Mouse (Mus musculus): Measurements from ENCODE around the gene Cnot6.

Gene Cnot6

DNA sequence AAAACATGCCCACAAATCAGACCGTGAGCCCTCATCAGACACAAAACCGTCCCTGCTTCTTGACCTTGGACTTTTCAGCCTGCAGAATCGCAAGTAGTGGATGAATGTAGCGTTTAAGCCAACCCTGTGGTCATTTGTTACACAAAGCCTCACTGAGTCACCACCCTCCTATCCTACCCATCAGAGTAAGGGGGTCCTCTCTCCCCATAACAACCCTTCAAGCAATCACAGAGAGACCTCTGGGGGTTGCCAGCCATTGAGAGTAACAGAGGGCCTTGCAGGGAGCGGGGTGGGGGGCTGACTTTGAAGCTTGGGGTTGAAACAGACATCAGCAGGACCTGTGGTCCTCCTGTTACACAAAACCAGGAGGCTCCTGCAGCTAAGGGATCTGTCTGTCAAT is 57.9 kb downstream of the Cnot6 start:
- no peak for DNase-seq (ENCODE audit: low read depth)

DNA sequence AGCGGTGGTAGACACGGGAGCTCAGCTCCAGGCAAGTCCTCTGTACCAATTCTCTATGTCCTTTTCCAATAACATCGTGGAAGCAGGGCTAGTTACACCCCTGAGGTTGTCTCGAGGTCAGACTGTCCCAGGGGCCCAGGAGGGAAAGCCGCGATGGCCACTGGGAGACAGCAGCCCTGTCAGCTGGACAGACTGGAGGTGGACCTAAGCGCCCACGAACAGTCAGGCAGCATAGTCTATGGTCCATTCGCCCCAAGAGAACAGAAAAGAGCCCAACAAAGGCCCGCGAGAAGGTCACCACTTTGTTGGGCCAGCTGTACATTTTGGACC is 59.5 kb downstream of the Cnot6 start:
- DNase-seq (ENCODE audit: low read depth) = no peak

DNA sequence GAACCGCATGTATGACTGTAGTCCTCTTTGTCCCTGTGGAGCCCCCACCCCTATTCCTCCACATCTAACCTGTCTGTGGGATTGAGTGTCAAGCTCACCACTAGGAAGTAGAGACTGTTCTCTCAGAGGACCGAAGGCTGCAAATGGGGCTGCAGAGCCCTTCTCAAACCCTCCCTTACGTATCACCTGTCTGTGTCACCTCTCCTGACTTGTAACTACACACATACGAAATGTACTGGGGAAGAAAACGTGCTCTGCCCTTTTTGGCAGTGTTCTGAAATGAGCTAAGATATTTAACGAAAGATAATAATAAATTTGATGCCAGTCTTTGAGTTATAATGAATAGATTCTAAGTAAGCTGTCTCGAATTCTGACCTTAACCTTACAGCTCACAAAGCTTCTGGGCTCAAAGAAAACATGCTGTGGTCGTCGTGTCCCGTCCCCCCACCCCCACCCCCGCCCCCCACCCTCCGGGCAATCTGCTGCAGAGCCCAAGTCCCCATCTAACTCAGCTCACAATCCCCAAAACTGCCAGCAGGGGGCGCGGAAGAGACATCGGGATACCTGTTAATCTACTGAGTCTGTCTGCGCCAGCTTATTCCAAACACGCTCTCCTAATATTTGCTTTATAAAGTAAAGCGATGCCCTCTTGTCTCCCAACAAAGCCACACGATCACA is 60.0 kb downstream of the Cnot6 start:
- no peak for DNase-seq (ENCODE audit: low read depth)

DNA sequence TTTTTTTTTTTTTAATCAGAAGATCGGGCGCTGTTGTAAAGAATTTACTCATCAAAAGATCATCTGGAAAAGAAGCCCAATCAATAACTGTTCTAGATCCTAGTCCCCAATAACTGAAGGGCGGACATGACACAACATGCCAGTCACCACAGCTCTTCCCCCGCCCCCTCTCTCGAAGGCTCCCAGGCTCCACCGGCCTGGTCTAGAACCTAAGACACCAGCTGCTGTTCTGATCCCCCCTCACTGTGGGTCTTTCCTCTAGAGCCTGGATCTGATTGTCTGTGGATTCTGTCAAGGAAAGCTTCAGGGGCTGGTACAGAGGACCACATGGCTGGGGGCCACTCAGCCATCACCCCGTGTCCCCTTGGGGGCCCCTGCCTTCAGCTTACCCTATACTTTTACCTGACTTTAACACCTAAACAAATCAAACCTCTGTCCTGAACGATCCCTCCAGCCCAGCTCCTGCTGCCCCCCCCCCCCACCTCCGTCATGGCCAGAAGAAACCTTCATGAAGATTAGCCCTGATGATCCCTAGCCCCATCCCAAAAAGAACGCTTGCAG is 60.7 kb downstream of the Cnot6 start:
- no peak for DNase-seq (ENCODE audit: low read depth)

DNA sequence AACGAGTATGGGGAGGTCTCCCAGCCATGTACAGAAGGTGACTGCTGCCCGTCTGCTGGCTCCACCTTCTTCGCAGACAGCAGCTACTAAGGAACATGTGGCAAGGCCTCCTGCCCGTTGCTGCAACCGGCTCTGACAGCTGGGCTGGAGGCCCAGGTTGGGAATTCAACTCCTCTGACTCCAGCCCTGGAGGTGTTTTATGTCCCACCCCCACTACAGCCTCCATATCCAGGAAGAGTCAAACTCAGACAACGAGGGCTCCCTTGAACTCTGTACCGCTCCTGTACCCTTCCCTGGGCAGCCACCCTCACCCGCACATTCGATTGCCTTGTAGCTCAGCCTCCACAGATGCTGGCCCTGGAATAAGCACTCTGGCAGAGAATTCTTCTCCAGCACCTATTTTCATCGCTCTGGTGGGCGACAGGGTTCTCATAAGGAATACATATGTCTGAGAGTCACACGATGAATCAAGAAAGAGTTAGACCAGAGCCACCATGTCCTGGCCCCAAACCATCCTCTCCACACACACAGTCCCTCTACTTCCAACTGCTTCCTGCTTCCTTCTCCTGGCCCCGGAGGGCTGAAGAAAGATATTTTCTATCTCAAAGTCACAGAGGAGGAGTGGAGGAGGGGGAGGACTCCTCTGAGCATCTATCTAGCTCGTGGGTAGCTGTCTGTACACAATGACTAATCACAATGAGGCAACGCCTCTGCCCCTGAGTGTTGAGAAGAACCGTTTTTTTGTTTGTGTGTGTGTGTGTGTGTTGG is 61.3 kb downstream of the Cnot6 start:
- DNase-seq (ENCODE audit: low read depth) = no peak

DNA sequence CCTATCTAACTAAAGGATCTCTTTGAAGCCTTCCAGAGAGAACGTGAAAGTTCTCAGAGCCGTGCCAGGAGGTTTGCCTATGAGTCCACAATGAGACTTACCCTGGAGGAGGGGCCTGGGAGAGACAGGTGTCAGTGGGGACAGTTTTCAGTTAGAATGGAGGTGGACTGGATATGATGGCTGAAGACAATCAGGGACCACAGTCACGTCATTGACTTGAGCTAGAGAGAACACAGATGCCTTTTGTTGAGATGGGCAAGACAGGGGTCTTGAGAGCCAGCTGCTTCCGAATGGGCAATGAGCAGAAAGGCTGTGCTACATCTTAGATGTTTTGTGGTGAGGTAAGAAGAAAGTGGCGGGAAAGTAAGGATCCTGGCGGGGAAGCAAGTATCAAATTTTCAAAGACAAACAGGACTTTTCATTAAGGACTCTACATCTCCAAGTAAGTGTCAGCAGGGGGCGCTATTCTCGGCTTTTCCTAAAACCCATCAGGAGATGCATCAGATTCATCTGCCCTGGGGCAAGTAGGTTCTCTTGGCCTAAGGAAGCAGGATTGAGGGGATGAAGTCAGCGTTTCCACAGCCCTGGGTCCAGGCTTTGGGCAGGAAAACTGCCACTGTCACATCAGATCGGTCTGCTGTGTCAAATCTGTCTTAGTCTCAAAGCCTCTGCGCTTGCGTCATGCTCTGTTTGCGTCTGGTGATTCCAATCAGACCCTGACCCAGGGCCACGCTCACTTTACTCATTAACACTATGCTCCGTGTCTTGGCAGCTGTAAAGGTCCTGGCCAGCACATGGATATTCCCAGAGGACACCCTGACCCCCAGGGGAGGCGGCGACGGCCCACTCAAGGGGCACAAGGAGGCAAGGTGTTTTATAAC is 62.2 kb downstream of the Cnot6 start:
- DNase-seq (ENCODE audit: low read depth) = no peak

DNA sequence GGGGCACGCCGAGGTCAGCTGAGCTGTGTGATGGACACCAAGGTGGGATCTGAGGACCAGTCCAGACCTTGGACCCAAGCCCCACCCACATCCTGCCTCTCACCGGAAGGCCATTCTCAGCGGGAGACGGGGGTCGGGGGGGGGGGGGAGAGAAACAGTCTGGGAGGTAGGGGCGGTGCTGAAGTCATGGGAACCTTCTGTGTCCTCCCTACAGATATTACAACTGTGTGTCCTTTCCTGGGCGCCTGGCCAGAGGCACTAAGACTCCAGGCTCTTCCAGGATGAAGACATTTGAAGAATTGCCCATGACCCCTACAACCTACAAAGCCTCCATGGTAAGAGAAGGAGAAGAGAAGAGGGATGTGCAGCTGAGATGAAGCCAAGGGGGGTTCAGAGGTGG is 66.8 kb downstream of the Cnot6 start:
- DNase-seq (ENCODE audit: low read depth) = no peak

DNA sequence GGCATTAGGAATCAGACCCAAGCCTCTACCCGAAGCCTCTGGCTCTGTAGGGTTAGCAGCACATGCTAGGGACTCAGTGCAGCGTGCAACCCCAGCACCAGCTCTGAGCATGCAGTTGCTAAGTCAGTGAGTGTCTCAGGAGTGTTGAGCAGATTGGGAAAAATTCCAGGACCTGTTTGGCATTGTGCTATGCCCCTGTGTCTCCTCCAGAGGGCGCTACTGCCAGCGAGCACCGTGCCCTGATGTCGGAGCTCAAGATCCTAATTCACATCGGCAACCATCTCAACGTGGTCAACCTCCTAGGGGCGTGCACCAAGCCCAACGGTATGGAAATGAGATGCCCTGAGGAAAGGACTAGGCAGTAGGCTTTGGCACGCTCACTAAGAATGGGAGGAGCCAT is 76.1 kb downstream of the Cnot6 start:
- no peak for DNase-seq (ENCODE audit: low read depth)

DNA sequence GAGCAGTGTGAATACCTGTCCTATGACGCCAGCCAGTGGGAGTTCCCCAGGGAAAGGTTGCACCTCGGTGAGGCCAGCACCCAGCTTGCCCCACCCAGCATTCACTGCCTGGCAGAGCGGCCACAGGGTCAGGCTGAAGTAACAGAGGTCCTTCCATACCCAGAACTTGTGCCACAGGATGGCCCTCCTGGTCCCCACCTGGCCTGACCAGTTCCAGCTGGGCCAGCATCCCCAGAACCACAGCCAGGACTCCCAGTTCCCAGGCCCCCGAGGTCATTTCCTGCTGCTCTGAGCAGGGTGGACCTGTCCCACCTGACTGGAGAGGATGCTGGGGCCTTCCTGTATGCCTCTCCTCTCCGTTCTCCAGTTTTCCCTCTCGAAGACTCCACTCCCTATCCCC is 76.9 kb downstream of the Cnot6 start:
- no peak for DNase-seq (ENCODE audit: low read depth)

DNA sequence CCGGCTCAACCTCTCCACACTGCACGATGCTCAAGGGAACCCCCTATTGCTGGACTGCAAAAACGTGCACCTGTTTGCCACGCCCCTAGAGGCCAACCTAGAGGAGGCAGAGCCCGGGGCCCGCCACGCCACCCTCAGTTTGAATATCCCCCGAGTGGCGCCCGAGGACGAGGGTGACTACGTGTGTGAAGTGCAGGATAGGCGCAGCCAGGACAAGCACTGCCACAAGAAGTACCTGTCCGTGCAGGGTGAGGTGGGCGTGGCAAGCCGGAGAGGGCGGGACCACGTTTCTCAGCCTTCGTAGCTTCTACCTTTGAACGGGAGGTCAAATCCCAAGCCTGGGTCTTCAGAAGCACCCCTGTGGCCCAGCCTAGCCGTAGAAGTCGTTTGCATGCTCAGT is 78.4 kb downstream of the Cnot6 start:
- no peak for DNase-seq (ENCODE audit: low read depth)

DNA sequence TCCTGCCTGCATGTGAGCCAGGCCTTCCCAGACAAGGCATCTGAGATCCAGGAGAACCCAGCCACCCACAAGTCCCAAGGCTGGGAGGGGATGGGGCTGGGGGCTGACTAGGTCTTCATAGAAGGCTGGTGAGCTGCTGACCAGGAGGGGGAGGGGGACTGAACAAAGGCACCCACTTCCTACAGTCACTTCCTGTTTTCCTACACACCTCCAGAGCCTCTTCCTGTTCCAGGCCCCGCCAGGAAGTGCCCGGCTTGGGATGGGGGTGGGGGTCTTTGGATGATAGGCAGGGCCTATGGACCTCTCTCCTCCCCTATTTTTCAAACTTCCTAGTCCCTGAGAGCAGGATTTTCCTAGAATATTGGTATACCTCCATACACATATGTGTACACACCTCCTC is 80.3 kb downstream of the Cnot6 start:
- DNase-seq (ENCODE audit: low read depth) = no peak

DNA sequence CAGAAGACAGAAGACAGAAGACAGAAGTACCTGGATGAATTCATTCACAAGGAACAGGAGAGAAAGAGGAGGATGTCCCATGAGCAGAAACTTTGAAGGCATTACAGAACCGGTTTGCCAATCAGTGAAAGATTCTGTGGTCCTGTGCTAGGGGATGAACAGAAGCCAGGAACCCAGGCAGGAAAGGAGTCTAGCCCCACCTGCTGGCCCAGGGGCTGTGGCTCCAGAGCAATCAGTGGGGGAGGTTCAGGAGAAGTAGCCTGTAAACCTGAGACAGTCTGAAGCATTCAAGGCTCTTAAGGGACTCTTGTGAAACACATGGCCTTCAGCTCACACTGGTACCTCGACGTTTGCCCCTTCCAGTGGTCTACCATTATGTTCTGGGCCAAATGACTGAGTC is 81.4 kb downstream of the Cnot6 start:
- DNase-seq (ENCODE audit: low read depth) = no peak

DNA sequence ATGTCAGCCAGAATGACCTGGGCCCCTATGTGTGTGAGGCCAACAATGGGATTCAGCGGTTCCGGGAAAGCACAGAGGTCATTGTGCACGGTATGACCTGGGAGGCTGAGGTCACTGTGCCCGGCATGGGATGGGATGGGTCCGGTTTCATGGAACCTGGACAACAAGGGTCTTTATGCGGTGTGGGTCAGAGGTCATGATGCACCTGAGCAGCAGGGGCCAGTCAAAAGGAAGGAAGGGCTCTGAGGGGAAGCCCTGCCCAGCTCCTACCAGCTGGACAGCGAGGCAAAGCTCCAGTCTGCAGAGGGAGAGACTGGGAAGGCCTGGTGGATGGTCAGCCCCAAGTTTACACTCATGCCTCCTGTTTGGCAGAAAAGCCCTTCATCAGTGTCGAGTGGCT is 85.8 kb downstream of the Cnot6 start:
- no peak for DNase-seq (ENCODE audit: low read depth)

DNA sequence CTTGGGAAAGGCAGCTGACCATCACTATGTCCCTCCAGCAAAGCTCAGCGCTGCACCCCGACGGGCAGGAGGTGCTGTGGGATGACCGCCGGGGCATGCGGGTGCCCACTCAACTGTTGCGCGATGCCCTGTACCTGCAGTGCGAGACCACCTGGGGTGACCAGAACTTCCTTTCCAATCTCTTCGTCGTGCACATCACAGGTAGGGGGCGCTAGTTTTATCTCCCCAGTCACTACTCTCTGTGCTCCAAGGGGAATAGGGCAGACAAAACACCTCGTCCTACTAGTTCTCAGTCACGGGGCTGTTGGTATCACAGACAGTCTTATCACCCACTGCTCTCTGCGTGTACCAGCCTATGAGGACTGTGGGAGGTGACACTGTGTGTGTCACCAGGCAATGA is 86.7 kb downstream of the Cnot6 start:
- no peak for DNase-seq (ENCODE audit: low read depth)

DNA sequence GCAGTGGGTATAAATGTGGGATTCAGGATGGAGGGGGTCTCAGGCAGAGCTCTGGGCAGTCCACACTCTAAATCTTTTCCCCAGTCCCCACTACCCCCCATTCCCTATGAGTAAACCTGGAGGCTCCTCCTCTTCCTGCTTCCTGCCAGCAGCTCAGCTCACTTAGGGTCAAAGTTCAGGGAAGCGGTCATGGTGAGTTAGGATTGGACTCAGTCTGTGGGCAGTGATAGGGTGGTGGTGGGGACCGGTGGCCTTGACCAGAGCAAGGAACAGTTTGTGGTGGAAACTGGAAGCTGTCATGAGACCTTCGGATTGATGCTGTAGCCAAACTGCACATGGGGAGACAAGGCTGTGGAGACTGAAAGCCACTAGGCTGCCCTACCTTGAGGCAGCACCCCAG is 88.4 kb downstream of the Cnot6 start:
- no peak for DNase-seq (ENCODE audit: low read depth)

DNA sequence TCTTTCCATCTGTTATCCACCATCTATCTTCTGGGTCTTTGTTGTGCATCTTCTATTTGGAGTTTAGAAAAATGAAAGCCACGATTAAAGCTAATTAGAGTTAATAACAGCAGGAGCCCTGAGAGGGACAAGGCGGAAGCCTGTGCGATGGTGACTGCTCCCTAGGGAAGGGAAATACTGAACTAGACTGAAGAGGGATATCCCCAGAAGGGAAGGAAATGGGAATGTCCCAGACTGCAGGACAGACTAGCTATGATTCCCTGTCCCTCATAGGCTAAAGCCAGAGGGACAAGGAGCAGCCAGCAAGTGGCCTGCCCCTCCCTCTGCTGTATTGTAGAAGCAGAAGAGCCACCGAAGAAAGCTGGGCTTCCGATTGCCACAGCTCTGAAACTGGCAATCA is 90.6 kb downstream of the Cnot6 start:
- no peak for DNase-seq (ENCODE audit: low read depth)
